Mouse (Mus musculus) small intestine, adult 2 months (tissue): ENCODE results near the gene Capns2. TPM values are rescaled to one million over a fixed set of nuclear protein-coding genes. Genes with fewer than 3 reads are reported as not detected.

ENCODE experiments used
- H3K27ac ChIP-seq: fragments of 200-500 bp; 2 replicates; pipeline ENCODE4 v1.5.1; 2012; ENCODE audit warnings: low read depth, low read length, control low read depth, inconsistent platforms; ENCODE audit not compliant: insufficient read depth
- H3K27me3 ChIP-seq: fragments of 200-500 bp; 2 replicates; pipeline ENCODE4 v1.6.1; 2012; ENCODE audit warnings: mild to moderate bottlenecking, moderate library complexity, low read length, inconsistent platforms; ENCODE audit not compliant: control insufficient read depth, insufficient read depth
- H3K36me3 ChIP-seq: fragments of 200-500 bp; 2 replicates; pipeline ENCODE4 v1.6.1; 2012; ENCODE audit warnings: mild to moderate bottlenecking, low read length, control low read depth, inconsistent platforms; ENCODE audit not compliant: control insufficient read depth, insufficient read depth
- H3K4me1 ChIP-seq: fragments of 200-500 bp; 2 replicates; pipeline ENCODE4 v1.6.1; 2012; ENCODE audit warnings: low read length, inconsistent platforms, mixed read lengths; ENCODE audit not compliant: control insufficient read depth, insufficient read depth, insufficient read length
- H3K4me3 ChIP-seq: fragments of 200-500 bp; 2 replicates; pipeline ENCODE4 v1.5.1; 2012; ENCODE audit warnings: low read depth, mild to moderate bottlenecking, control low read depth, inconsistent platforms, low read length, moderate library complexity
- CTCF ChIP-seq: fragments of 200-500 bp; IDR thresholded peaks from 2 replicates; pipeline ENCODE4 v1.5.1; 2012; ENCODE audit warnings: low read depth, mild to moderate bottlenecking, control low read depth, inconsistent platforms, low read length, moderate library complexity, mixed read lengths; ENCODE audit not compliant: insufficient replicate concordance, insufficient read length; ENCODE audit errors: extremely low read depth
- POLR2A ChIP-seq: fragments of 200-500 bp; IDR thresholded peaks from 2 replicates; pipeline ENCODE4 v1.6.1; 2012; ENCODE audit warnings: low read depth, mild to moderate bottlenecking, control low read depth, inconsistent platforms, low read length, moderate library complexity
- WGBS: fragments of 180-500 bp; shearing (Covaris S2); methylation state at CpG from one replicate; pipeline ENCODE4 v1.1.7; 2018; 5-methylcytosine and 5-hydroxymethylcytosine counted together
- polyA plus RNA-seq: library from polyadenylated mRNA; depleted of rRNA; stranded (reverse); fragments of >200 nt; gene quantifications from 2 replicates; pipeline ENCODE4 v1.2.3, GENCODE M21; 2012; rRNA removed

Gene Capns2
- polyA plus RNA-seq, 1 experiment: not detected

DNA sequence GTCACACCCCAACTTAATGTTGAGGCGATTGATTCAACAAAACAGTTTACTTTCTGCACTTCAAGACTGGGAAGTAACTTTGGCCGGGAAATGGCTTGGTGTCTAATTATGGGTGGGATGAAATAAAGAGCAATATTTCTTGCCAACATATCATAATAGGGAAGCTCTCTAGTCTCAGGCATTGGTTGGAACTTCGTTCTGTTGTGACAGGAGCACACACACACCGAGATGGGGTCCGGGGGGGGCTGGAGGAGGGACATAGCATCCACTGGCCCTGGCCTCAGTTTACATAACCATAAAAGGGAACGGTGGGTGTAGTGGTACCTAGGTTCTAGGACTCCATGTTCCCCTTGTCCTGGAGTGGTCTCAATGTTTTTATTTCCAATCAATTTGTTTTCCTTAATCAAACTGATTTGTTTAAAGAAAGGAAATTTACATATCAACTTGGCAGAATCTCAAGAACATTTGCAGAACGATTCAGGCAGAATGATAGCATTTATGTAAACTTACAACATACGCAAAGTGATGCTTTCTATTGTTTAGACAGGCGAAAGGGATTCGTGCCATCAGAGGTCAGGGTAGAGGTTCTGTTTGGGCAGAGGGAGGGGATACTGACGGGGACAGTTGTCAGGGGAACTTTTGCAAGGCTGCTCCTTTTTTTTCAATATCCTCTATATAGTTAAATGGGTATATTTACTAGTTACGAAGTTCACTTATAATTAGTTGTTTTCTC, 49.6 kb downstream of the Capns2 start:
- TF ChIP-seq POLR2A (no peak), CTCF (no peak)
- Histone ChIP-seq H3K27me3 (no peaks in the 10 kb centered on the region), H3K4me3 (no peak overlapping the region), H3K27ac (no peak overlapping the region), H3K4me1 (no peaks in the 10 kb centered on the region), H3K36me3 (no peaks in the 10 kb centered on the region)
- WGBS: 53% methylated on average over 12 of the region's 12 CpGs

Other genes starting within 250 kb of the Capns2 start
- 0.04 TPM in 1 of 2 replicates, not detected in the other for gene Irx6, start 227.1 kb upstream of the Capns2 start, polyA plus RNA-seq
- 24.1 and 50.6 TPM in 2 replicates for gene Mmp2, start 74.1 kb upstream of the Capns2 start, polyA plus RNA-seq
- gene Lpcat2, start 46.1 kb upstream of the Capns2 start, polyA plus RNA-seq: 1.3 and 2.3 TPM in 2 replicates
- gene Slc6a2, start 58.7 kb downstream of the Capns2 start, polyA plus RNA-seq: not detected in 2 replicates
- gene Ces1a, start 146.8 kb downstream of the Capns2 start, polyA plus RNA-seq: 0.05 TPM in 1 of 2 replicates, not detected in the other
- gene Ces1b, start 178.6 kb downstream of the Capns2 start, polyA plus RNA-seq: 0.18 TPM in 1 of 2 replicates, not detected in the other
- 0.19 and 1.5 TPM in 2 replicates for gene Ces1c, start 229.9 kb downstream of the Capns2 start, polyA plus RNA-seq